Mouse (Mus musculus) left cerebral cortex, adult 9 months (tissue): ENCODE results near the gene Fcamr.
A peak's percentile ranks its signal among the peaks of the same experiment; 100 is the strongest.

Source experiments
- DNase-seq, 2 experiments: peaks; one replicate each; pipeline ENCODE4 v3.0.0; 2022; ENCODE audit warnings: low spot score in 2 of 2

The Fcamr gene

DNA sequence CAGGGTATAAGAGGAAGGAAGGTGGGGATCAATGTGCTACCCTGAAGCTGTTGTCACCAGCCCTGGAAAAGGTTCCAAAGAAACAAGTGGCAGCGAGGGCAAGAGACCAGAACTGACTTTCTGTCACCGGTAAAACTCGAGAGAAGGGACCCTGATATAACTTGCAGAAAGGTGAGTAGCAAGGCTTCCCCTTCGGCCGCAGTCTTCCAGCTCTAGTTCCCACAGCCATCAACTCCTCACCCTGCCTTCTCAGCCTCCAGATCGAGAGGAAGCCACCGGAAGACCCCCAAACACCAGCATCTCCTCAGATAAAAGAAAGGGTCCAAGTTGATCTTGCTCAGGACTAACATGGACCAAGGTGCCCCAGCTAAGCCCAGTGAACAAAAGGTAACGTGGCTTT is at the start of gene Fcamr:
TSS of gene Fcamr (plus strand) at position 301 of the 400 bp plus-strand sequence.
- DNase-seq = no peak

DNA sequence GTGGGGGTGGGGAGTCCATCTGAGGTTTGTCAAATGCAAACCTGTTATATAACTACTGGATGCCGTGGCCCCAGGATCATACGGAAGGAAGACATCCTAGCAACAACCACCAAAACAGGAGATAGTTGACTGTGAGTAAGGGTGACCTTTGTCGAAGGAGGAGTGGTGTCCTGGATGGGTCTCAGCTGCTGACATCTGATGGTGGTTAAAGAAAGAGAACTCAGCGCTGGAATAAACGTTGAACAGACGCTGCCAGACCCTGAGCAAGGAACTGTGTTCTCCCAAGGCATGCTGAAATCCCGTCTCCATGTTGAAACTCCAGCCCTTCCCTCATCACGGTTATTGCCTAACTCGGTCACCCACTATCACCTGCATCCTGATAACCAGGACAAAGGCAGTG is 41.0 kb upstream of the Fcamr start:
- no peak for DNase-seq

GRCm38 (mm10) chr1:130761597-130761996 is 39.1 kb upstream of the Fcamr start:
- DNase-seq = no peak

DNA sequence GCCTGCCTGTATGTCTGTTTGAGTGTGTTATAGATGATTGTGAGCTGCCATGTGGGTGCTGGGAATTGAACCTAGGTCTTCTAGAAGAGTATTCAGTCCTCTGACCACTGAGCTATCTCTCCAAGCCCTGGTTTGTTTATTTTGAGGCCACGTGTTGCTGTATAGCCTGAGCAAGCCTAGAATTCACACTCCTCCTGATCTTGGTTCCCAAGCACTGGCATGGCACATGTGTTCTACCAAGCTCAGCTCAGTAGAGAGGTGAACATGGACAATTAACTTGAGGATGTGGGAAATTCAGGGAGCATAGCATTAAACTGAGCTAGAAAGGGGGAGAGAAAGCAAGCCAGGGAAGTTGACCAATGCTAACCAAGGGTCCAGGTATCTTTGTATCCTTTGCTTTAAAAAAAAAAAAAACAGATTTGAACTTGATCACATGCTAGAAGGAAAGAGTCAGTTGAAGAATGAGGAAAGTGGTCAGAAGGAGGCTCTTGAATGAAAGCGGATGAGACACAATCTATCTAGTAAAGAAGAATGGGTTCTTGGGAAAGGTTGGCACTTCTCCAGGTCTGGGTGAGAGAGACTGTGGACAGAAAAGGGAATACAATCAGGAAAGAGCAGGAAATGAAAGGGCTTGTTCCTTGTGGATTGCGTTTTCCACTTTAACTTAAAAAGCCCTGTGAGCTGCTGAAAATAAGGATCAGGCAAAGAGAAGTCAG is 38.5 kb upstream of the Fcamr start:
- no peak for DNase-seq

DNA sequence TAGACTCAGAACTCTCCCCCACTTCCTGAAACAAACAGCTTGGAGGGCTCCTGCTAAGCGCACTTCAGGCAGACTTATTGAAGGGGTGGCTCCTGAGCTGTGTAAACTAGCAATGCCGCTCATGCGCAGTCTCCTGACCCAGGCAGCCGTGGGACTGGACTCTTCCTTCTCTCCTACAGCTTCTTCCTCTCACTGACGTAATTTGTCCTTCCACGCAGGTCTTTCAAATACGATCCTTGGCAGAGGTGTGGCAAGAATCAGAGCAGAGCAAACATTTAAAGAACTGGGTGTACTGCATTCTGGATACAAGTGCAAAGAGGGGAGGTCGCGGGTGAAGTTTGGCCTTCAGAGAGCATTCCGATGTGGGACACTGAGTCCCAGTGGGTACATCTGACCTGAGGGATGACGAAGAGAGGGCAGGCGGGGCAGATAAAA is 36.7 kb upstream of the Fcamr start:
- no peak for DNase-seq

DNA sequence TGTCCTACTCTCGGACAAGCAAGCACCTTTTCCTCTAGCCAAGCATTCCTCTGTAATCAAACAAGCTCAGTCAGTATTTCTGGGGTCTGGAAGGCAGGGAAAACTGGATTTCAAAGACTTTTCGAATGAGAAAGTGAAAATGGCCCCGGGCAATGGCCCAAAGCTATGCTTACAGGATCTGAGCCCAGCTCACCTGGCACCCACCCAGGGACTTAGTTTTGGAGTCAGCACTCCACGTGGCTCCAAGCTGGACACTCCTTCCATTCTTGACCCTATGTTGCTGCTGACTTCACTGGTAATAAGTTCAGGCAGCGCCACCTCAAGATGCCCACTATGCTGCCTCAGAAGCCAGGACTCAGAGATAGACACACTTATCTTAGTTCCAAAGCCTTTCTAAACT is 33.6 kb upstream of the Fcamr start:
- DNase-seq = no peak

DNA sequence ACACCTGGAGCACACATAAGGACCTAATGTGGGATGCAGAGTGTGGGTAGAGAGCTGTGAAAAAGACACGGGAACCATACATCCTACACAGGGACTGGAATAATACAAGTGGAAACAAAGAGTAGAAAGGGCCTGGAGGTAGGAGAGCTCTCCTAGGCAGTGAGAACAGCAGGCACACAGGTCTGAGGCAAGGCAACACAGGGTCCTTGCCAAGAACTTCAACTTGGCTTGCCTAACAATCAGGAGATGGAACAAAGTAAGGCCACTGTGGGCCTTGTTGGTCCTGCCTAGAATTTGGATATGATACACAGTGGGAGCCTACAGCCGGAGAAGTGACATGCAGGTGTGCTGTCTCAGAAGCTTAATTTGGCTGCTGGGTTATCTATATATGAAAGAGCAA is 30.8 kb upstream of the Fcamr start:
- DNase-seq = no peak

DNA sequence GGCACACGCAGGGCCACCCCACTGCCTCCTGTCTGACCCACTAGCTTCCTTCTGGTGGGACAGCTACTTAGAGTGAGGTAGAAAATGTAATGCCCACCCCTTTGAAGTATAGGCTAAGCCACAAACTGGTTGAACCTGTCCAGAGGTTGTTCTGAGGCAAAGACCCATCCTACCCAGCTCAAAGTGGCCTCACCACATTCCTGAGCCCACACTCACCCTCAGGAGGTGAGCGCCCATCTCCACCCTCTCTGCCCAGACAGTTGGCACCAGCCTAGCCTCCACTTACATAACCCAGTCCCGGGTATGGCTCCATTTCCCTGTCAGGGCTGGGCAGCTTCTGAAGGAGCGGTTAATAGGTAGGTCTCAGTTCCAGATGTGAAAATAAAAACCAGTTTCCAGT is 30.2 kb upstream of the Fcamr start:
- DNase-seq = no peak

- no peak for DNase-seq
These were observed 29.7 kb upstream of the Fcamr start for GRCm38 (mm10) chr1:130770981-130771494.

DNA sequence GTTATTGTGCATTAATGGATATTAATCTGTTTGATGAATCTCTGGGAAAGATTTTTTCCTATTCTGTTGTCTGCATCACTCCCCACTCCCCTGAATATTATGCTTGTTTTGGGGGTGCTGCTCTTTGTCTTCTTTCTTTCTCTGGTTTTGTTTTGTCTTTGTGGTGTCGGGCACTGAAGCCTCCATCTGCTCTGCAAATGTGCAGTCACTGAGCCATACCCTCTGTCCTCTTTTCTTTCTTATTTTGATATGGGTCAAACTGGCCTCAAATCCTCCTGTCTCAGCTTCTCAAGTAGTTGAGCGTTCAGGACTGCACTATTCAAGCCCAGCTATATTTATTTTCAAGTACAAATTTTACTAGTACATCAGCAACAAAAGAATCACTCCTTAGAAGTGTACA is 25.5 kb upstream of the Fcamr start:
- DNase-seq = no peak

DNA sequence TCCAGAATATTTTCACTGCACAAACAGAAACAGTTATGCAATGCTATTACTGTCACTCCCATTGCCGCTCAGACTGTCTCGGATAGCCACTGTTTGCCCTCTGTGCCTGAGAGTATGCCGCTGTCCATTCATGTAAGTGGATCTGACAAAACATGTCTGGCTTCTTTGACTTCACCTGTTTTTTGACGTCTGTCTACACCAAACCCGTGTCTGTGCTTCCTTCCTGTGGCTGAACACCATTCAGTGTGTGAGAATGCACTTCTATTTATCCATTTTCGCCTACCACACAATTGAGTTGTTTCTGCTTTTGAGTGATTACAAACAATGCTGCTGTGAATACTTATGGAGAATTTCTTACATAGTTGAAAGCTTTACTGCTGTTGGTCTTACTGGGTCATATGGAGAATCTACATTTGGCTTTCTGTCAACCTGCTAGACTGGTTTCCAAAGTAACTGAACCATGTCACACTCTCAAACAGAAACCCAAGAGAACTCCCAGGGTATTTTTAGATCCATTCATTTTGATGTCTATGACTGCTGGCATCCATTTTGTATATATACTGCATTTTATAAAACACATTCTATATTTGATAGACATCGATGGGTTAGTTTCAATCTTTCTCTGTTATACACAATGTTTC is 24.9 kb upstream of the Fcamr start:
- no peak for DNase-seq

GRCm38 (mm10) chr1:130776645-130777044 is 24.1 kb upstream of the Fcamr start:
- DNase-seq = no peak

GRCm38 (mm10) chr1:130779867-130780266 is 20.8 kb upstream of the Fcamr start:
- DNase-seq = no peak

GRCm38 (mm10) chr1:130784054-130784453 is 16.6 kb upstream of the Fcamr start:
- DNase-seq = peak in 1 of 2 experiments; percentile 24

DNA sequence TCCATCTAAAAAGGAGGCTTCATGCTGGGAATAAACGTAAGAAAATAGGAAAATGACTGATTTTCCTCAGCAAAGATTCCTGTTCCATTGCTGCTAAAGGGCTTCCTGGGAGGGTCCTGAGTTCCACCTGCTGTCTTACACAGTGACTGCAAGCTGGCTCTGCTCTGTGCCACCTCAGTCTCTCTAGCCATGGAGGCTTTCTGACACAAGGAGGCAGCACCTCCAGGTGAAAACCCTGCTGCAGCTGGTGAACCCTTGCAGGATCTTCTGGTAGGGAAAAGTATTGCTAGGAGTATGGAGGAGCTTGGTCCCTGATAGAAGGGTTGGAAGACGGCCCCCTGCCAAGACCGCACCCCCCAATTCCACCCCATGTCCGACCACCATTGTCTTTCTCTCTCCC is 13.7 kb upstream of the Fcamr start:
- no peak for DNase-seq

GRCm38 (mm10) chr1:130789512-130790451 is 10.9 kb upstream of the Fcamr start:
- DNase-seq = no peak

DNA sequence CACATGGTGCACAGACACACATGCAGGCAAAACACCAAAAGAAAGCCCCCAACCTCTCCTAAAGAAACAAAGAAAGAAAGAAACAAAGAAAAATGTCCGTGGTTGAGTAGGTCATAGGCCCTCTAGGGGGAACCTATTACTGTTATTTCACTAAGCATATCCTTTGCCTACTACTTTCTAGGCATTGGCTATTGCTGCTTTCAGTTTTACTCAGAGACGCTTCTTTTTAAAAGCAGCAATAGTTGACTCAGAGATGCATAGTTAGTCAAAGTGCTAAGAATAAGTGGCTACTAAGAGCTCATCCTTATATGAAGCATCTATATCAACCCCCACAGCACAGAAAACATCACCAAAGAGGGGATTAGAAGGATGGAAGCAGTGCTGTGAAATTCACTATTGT is 5.4 kb upstream of the Fcamr start:
- no peak for DNase-seq

DNA sequence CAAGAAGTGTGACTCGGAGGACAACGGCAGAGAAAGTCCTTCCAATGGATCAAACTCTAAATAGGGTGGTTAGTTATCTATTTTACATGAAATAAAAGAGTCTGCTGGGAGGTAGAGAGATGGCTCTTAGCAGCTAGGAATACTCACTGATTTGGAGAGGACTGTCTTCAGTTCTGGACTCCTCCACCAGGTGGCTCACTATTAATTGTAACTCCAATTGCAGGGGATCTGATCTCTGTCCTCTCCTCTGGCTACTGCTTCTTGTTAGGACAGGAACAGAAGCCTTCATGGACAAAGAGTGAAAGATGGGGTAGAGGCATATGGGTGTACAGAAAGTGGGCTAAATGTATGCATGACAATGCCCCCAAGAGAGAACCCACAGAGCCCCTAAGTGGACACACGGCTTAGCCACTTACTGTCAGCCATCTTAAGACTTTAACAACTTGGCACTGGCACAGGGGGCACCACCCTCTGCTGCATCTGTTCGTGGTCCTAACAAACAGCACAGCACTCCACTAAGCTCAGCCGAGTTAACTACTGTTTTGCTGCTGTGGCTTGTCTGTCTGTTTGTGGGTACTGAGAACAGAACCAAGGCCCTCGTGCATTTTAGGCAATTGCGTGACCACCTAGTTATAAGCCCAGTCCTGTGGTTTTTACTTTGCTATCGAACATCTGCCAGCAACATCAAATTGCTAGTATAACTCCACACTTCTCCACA is 3.6 kb upstream of the Fcamr start:
- peak in 1 of 2 experiments; percentile 59 for DNase-seq

DNA sequence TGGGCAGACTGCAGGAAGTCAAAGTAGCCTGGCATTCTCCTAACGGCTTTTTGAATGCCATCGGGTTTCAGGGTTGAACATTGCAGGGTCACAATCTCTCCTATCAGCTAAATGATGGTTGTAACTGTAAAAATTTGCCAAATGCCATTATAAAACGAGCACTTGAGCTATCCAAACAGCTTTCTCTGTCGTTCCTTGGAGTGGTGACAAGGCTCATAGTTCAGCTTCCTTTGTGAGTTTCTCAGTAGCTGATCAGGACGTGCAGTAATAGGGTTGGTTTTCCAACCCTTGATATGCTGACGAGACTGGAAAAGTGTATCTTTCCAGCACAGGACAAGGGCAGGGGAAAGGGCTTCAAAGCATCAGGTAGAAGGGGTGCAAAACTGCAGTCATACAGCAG is 2.7 kb upstream of the Fcamr start:
- DNase-seq = no peak

- no peak for DNase-seq
These were observed 2.2 kb upstream of the Fcamr start for GRCm38 (mm10) chr1:130798551-130798950.

DNA sequence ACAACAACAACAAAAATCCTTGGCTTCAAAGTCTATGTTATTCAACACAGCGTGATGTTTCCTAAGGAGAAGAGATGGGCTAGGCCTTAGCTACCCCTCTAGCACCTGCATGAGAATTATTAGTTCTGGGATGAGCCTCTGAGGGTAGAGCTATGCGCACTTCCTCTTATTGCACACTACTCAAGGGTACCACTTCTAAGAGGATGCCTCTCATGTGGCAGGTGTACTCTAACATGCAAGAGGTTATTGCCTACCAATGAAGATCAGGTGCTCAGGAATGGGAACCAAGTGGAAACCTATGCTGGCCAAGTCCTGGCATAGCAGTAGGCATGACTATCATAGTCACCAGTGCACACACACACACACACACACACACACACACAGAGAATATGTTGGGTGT is 1.3 kb upstream of the Fcamr start:
- no peak for DNase-seq

DNA sequence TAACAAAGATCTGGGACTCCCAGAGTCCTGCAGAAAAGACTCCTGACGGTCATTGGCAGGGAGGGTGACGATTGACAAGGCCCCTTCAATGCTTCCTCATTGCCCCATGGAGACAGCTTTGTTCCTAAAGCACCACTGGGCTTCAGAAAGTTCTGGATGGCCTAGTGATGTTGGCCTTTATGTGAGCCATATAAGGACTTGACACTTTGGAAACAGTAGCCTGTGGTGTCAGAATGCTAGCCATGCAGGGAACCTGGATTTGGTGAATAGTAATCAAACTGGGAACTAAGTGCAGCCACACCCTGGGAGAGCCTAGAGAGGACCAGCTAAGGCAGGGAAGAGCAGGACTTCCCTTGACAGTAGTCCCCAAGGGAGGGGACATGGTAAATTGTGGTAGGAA is 809 bp downstream of the Fcamr start:
- DNase-seq = no peak
